Mouse (Mus musculus) stomach, postnatal 0 days (tissue): ENCODE results near the gene Cltb.

Experiments used
- CTCF ChIP-seq: IDR thresholded peaks from 2 replicates; pipeline ENCODE4 v1.5.1; 2016; ENCODE audit warnings: antibody characterized with exemption, low read depth, mild to moderate bottlenecking, moderate library complexity
- EP300 ChIP-seq: optimal IDR thresholded peaks from 2 replicates; pipeline ENCODE3; 2016; ENCODE audit warnings: antibody characterized with exemption

DNA sequence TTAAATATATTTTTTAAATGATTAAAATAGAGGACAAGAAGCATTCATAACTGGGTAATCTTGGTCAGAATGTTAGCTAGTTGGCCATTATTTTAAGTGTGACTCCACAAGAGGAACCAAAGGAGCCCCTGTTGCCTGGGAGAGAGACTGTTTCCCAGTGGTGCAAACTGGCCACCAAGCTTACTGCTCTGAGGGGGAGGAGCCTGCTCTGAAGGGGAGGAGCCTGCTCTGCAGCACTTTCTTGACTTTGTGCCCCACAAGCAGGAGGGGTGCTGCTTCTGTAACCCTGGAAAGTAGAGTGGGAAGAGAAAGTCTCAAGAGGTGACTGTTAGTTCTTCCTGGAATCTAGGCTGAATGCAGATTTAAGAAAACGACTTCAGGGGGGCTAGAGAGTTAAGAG, 41.9 kb downstream of the Cltb start:
- TF ChIP-seq CTCF: no peak
- no peak for TF ChIP-seq EP300
